In genomic region chr13:32426906-32427305, GRCm38 (mm10) we compare ENCODE assay signal across 24 mouse cellular contexts.
A peak's percentile ranks its signal among the peaks of the same experiment; 100 is the strongest.
DNase-seq lines count a peak whose midpoint lies in the region; ATAC-seq lines count a peak whose summit lies in the region.
"Had no signal": no experiment of that assay in that cellular context is flagged by ENCODE, and none has a peak within 500 bp of the region (broad histone marks: within the 10 kb centered on the region; RNA-seq: fewer than 3 reads in every experiment).

No protein-coding gene starts in this region.

- peak; percentile 65; the same call in 1 of the 2 replicates for ATAC-seq in limb, embryonic 11.5 days (ENCODE audit: insufficient number of reproducible peaks, low FRiP score, low TSS enrichment, low read depth)
- no peak for ATAC-seq in hindbrain, embryonic 11.5 days (ENCODE audit: low FRiP score)
- ATAC-seq: activated CD4-positive, CD25-positive, alpha-beta regulatory T cell, adult 4 months; CD4-positive, CD25-positive, alpha-beta regulatory T cell, adult 4 months; forebrain, embryonic 13.5 days; forebrain, embryonic 15.5 days; forebrain, postnatal 0 days; Patski had no signal

- H3K27me3 ChIP-seq in limb, embryonic 11.5 days (ENCODE audit: control insufficient read depth, insufficient read depth, low read length), result no peaks in the 10 kb centered on the region
- H3K27me3 ChIP-seq in hindbrain, embryonic 11.5 days (ENCODE audit: control insufficient read depth, insufficient read depth, low read length), result no peaks in the 10 kb centered on the region
- H3K27me3 ChIP-seq: CH12.LX; embryonic facial prominence, embryonic 12.5 days; forebrain, embryonic 13.5 days; forebrain, embryonic 15.5 days; Patski had no signal

- H3K36me3 ChIP-seq in limb, embryonic 11.5 days (ENCODE audit: control insufficient read depth, insufficient read depth, low read length), result no peaks in the 10 kb centered on the region
- H3K36me3 ChIP-seq in hindbrain, embryonic 11.5 days (ENCODE audit: control insufficient read depth, insufficient read depth, low read length), result no peaks in the 10 kb centered on the region
- H3K36me3 ChIP-seq: embryonic facial prominence, embryonic 10.5 days; embryonic facial prominence, embryonic 12.5 days; forebrain, embryonic 15.5 days; G1E had no signal

- WGBS in limb, embryonic 11.5 days, result 74% methylated on average over 13 of the region's 13 CpGs
- WGBS in hindbrain, embryonic 11.5 days, result 82% methylated on average over 13 of the region's 13 CpGs

- H3K4me2 ChIP-seq in limb, embryonic 11.5 days (ENCODE audit: low read depth, severe bottlenecking), result no peak overlapping the region
- H3K4me2 ChIP-seq in hindbrain, embryonic 11.5 days (replicated peaks; ENCODE audit: low read depth, low read length), result no peak overlapping the region
- H3K4me2 ChIP-seq: embryonic facial prominence, embryonic 12.5 days; forebrain, embryonic 13.5 days; forebrain, embryonic 15.5 days had no signal

- H3K4me1 ChIP-seq in limb, embryonic 11.5 days (ENCODE audit: control insufficient read depth, insufficient read depth, low read length), result peaks cover 6% of the 10 kb centered on the region; the same call in 1 of the 2 replicates
- H3K4me1 ChIP-seq in hindbrain, embryonic 11.5 days (replicated peaks; ENCODE audit: control insufficient read depth, insufficient read depth, low read length), result no peaks in the 10 kb centered on the region
- H3K4me1 ChIP-seq: embryonic facial prominence, embryonic 12.5 days; forebrain, embryonic 13.5 days; forebrain, embryonic 15.5 days had no signal

- no peaks in the 10 kb centered on the region for H3K9me3 ChIP-seq in limb, embryonic 11.5 days (ENCODE audit: control insufficient read depth, low read length)
- H3K9me3 ChIP-seq in hindbrain, embryonic 11.5 days (ENCODE audit: control insufficient read depth, low read length), result no peaks in the 10 kb centered on the region
- H3K9me3 ChIP-seq: embryonic facial prominence, embryonic 10.5 days; embryonic facial prominence, embryonic 12.5 days; forebrain, embryonic 13.5 days; forebrain, embryonic 15.5 days; G1E had no signal

- no peak overlapping the region for H3K4me3 ChIP-seq in limb, embryonic 11.5 days (ENCODE audit: low read depth, low read length)
- no peak overlapping the region for H3K4me3 ChIP-seq in hindbrain, embryonic 11.5 days (ENCODE audit: low read depth, low read length)
- H3K4me3 ChIP-seq: embryonic facial prominence, embryonic 10.5 days; embryonic facial prominence, embryonic 12.5 days; forebrain, embryonic 13.5 days; forebrain, embryonic 15.5 days had no signal

- DNase-seq in embryo, embryonic 11 days, result peak; percentile 11
- no peak for DNase-seq in embryo, embryonic 10.5 days (ENCODE audit: low spot score)
- peak; percentile 64 for DNase-seq in forelimb bud, embryonic 11.5 days (ENCODE audit: low read depth, low spot score)
- DNase-seq in limb, embryonic 11.5 days (ENCODE audit: low spot score), result peak; percentile 65
- no peak for DNase-seq in hindbrain, embryonic 11.5 days (ENCODE audit: low spot score)
- no peak for DNase-seq in gastrocnemius, postnatal 25 days
- DNase-seq: adrenal gland, adult 8-10 months; adrenal gland, postnatal 14 days; adrenal gland, postnatal 36 days; B cell, adult 2 months; cerebellum, adult 11-12 months; cerebellum, adult 2 months; cerebellum, adult 9-10 months; cerebellum, postnatal 25 days had no signal

- no peak overlapping the region for H3K9ac ChIP-seq in limb, embryonic 11.5 days (ENCODE audit: low read length)
- H3K9ac ChIP-seq in hindbrain, embryonic 11.5 days (ENCODE audit: low read depth, low read length), result no peak overlapping the region
- H3K9ac ChIP-seq: embryonic facial prominence, embryonic 12.5 days; forebrain, embryonic 13.5 days; forebrain, embryonic 15.5 days; forebrain, postnatal 0 days had no signal

- no peak overlapping the region for H3K27ac ChIP-seq in limb, embryonic 11.5 days (replicated peaks; ENCODE audit: low read depth, low read length)
- no peak overlapping the region for H3K27ac ChIP-seq in hindbrain, embryonic 11.5 days (ENCODE audit: low read depth, low read length)
- H3K27ac ChIP-seq: embryonic facial prominence, embryonic 10.5 days; embryonic facial prominence, embryonic 12.5 days; forebrain, embryonic 13.5 days; forebrain, embryonic 15.5 days had no signal

Comparison
In these comparisons a context has a peak if more than half of its experiments do, and no peak if none do; other contexts are left out.
1. DNase-seq: peak in embryo, embryonic 11 days (single experiment), forelimb bud, embryonic 11.5 days (single experiment) and limb, embryonic 11.5 days (single experiment); none in embryo, embryonic 10.5 days (single experiment), hindbrain, embryonic 11.5 days (single experiment) and gastrocnemius, postnatal 25 days (single experiment).